Comparison of ENCODE assay signal across 10 mouse cellular contexts in the genomic region with DNA sequence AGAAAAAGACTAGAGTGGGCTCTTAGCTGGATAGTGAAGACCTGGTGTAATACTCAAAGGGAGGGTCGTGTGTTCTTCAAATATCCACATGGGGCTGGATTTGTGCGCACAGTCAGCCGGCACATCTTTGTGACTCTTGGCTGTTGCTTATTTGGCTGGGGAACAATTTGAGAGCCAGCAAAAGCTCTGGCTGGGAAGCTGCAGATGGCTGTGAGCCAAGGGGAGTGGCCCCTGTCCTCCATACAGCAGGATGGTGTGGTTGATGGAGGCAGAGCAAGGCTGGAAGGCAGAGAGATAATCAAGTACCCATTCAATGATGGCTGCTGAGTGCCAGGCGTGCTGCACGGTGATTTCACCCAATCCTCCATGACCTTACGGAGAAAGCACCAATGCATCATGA.
A peak's percentile ranks its signal among the peaks of the same experiment; 100 is the strongest.
DNase-seq lines count a peak whose midpoint lies in the region; ATAC-seq and TF ChIP-seq lines count a peak whose summit lies in the region.
"Had no signal": no experiment of that assay in that cellular context is flagged by ENCODE, and none has a peak within 500 bp of the region (broad histone marks: within the 10 kb centered on the region; RNA-seq: fewer than 3 reads in every experiment).

No protein-coding gene starts in this region.

- no peaks in the 10 kb centered on the region for H3K4me1 ChIP-seq in hindbrain, embryonic 16.5 days (ENCODE audit: control insufficient read depth, insufficient read depth, low read depth, low read length)
- peaks cover 22% of the 10 kb centered on the region for H3K4me1 ChIP-seq in hindbrain, embryonic 13.5 days (replicated peaks)
- 0 out of 2 replicates have a peak, but pooled peaks cover 9% of the 10 kb centered on the region for H3K4me1 ChIP-seq in intestine, postnatal 0 days (replicated peaks; ENCODE audit: control insufficient read depth, insufficient read depth, low read length)
- H3K4me1 ChIP-seq: neural tube, embryonic 12.5 days had no signal

- no peak for TF ChIP-seq CTCF in intestine, postnatal 0 days (IDR thresholded peaks at IDR 0.05; ENCODE audit: low read depth)
- no peak for TF ChIP-seq CTCF in layer of hippocampus, adult 2 months (conservative IDR thresholded peaks at IDR 0.05)

- no peak overlapping the region for H3K4me2 ChIP-seq in hindbrain, embryonic 16.5 days (ENCODE audit: low read length)
- H3K4me2 ChIP-seq in hindbrain, embryonic 13.5 days: no peak overlapping the region
- no peak overlapping the region for H3K4me2 ChIP-seq in intestine, postnatal 0 days (replicated peaks; ENCODE audit: low read depth)
- H3K4me2 ChIP-seq: neural tube, embryonic 12.5 days had no signal

- DNase-seq in testis, postnatal 10 days (ENCODE audit: low spot score): peak; percentile 62
- no peak for DNase-seq in testis, postnatal 14 days (ENCODE audit: low spot score)
- no peak for DNase-seq in layer of hippocampus, adult 2 months (ENCODE audit: low spot score in 2 of 2)
- DNase-seq in urinary bladder, adult 2 months (ENCODE audit: low spot score): no peak
- DNase-seq in thymus, postnatal 10 days (ENCODE audit: low spot score in 2 of 2): no peak

- ATAC-seq in hindbrain, embryonic 16.5 days: peak; percentile 51; the same call in 1 of the 2 replicates
- no peak for ATAC-seq in hindbrain, embryonic 13.5 days (ENCODE audit: low FRiP score)
- ATAC-seq in intestine, postnatal 0 days: no peak

- no peak overlapping the region for H3K4me3 ChIP-seq in hindbrain, embryonic 16.5 days (ENCODE audit: low read length)
- no peak overlapping the region for H3K4me3 ChIP-seq in hindbrain, embryonic 13.5 days
- H3K4me3 ChIP-seq in intestine, postnatal 0 days (ENCODE audit: low read depth, low read length): no peak overlapping the region
- no peak overlapping the region for H3K4me3 ChIP-seq in layer of hippocampus, adult 2 months
- H3K4me3 ChIP-seq: neural tube, embryonic 12.5 days had no signal

- no peaks in the 10 kb centered on the region for H3K36me3 ChIP-seq in hindbrain, embryonic 16.5 days (ENCODE audit: control insufficient read depth, insufficient read depth, low read length)
- no peaks in the 10 kb centered on the region for H3K36me3 ChIP-seq in hindbrain, embryonic 13.5 days
- H3K36me3 ChIP-seq in intestine, postnatal 0 days (ENCODE audit: control insufficient read depth, insufficient read depth): no peaks in the 10 kb centered on the region
- H3K36me3 ChIP-seq: G1E; neural tube, embryonic 12.5 days had no signal

- H3K9me3 ChIP-seq in hindbrain, embryonic 16.5 days (ENCODE audit: control insufficient read depth, low read length): no peaks in the 10 kb centered on the region
- H3K9me3 ChIP-seq in hindbrain, embryonic 13.5 days: no peaks in the 10 kb centered on the region
- H3K9me3 ChIP-seq in intestine, postnatal 0 days (ENCODE audit: control insufficient read depth): no peaks in the 10 kb centered on the region
- H3K9me3 ChIP-seq: G1E; neural tube, embryonic 12.5 days had no signal

- no peaks in the 10 kb centered on the region for H3K27me3 ChIP-seq in hindbrain, embryonic 16.5 days (replicated peaks; ENCODE audit: control insufficient read depth, insufficient read depth, low read length)
- no peaks in the 10 kb centered on the region for H3K27me3 ChIP-seq in hindbrain, embryonic 13.5 days
- H3K27me3 ChIP-seq in intestine, postnatal 0 days (replicated peaks; ENCODE audit: control insufficient read depth, insufficient read depth, low read length): no peaks in the 10 kb centered on the region
- H3K27me3 ChIP-seq: neural tube, embryonic 12.5 days had no signal

- H3K9ac ChIP-seq in hindbrain, embryonic 16.5 days (ENCODE audit: low read depth, low read length): no peak overlapping the region
- no peak overlapping the region for H3K9ac ChIP-seq in hindbrain, embryonic 13.5 days
- no peak overlapping the region for H3K9ac ChIP-seq in intestine, postnatal 0 days (ENCODE audit: low read depth, low read length)
- H3K9ac ChIP-seq: neural tube, embryonic 12.5 days had no signal

- H3K27ac ChIP-seq in hindbrain, embryonic 16.5 days (ENCODE audit: low read depth, low read length): no peak overlapping the region
- no peak overlapping the region for H3K27ac ChIP-seq in hindbrain, embryonic 13.5 days
- 0 out of 2 replicates have a peak overlapping the region, but pooled peaks have one; percentile 68 for H3K27ac ChIP-seq in intestine, postnatal 0 days (ENCODE audit: low read depth, low read length)
- H3K27ac ChIP-seq in layer of hippocampus, adult 2 months: no peak overlapping the region
- H3K27ac ChIP-seq: neural tube, embryonic 12.5 days had no signal

- 60% methylated on average over 6 of the region's 6 CpGs for WGBS in hindbrain, embryonic 16.5 days
- WGBS in hindbrain, embryonic 13.5 days: 76% methylated on average over 6 of the region's 6 CpGs
- WGBS in intestine, postnatal 0 days: 57% methylated on average over 6 of the region's 6 CpGs
